Mouse (Mus musculus) embryonic facial prominence, embryonic 14.5 days (tissue): ENCODE results near the gene Mrpl42. TPM values are rescaled to one million over a fixed set of nuclear protein-coding genes. Genes with fewer than 3 reads are reported as not detected.
"Not testable (repeated sequence)": the region's sequence is repeated elsewhere in the genome, so short reads cannot be mapped to it uniquely, and the experiment has no call there.

Source experiments
- ATAC-seq: fragments of 200-750 bp; cut with Nextera tagmentation; 2 replicates; pipeline ENCODE4 v1.8.0; 2017; ENCODE audit warnings: low read depth, moderate number of reproducible peaks, moderate TSS enrichment
- DNase-seq: peaks from one replicate; pipeline ENCODE4 v3.0.0-alpha.2; 2015; ENCODE audit warnings: low spot score
- H3K27ac ChIP-seq: fragments of 300-500 bp; sonication (generic); replicated peaks from 2 replicates; pipeline ENCODE4 v1.5.1; 2014; ENCODE audit warnings: low read depth, mild to moderate bottlenecking, low read length, moderate library complexity
- H3K27me3 ChIP-seq: fragments of 300-500 bp; sonication (generic); replicated peaks from 2 replicates; pipeline ENCODE4 v1.6.1; 2014; ENCODE audit warnings: low read length; ENCODE audit not compliant: control insufficient read depth, insufficient read depth
- H3K36me3 ChIP-seq: fragments of 300-500 bp; sonication (generic); 2 replicates; pipeline ENCODE4 v1.6.1; 2014; ENCODE audit warnings: low read length, mixed read lengths; ENCODE audit not compliant: control insufficient read depth, insufficient read depth
- H3K4me1 ChIP-seq: fragments of 300-500 bp; sonication (generic); 2 replicates; pipeline ENCODE4 v1.6.1; 2014; ENCODE audit warnings: antibody characterized with exemption, low read length; ENCODE audit not compliant: control insufficient read depth, insufficient read depth
- H3K4me2 ChIP-seq: fragments of 300-500 bp; sonication (generic); 2 replicates; pipeline ENCODE4 v1.6.1; 2014; ENCODE audit warnings: low read depth, mild to moderate bottlenecking, low read length, moderate library complexity, mixed read lengths
- H3K4me3 ChIP-seq: fragments of 300-500 bp; sonication (generic); 2 replicates; pipeline ENCODE4 v1.5.1; 2014; ENCODE audit warnings: low read depth, mild to moderate bottlenecking, low read length
- H3K9ac ChIP-seq: fragments of 300-500 bp; sonication (generic); 2 replicates; pipeline ENCODE4 v1.6.1; 2014; ENCODE audit warnings: low read depth, mild to moderate bottlenecking, low read length, moderate library complexity, mixed read lengths
- H3K9me3 ChIP-seq: fragments of 300-500 bp; sonication (generic); 2 replicates; pipeline ENCODE4 v1.6.1; 2016; ENCODE audit warnings: low read length; ENCODE audit not compliant: control insufficient read depth
- WGBS: fragments of 180-500 bp; shearing (Covaris S2); extraction: QIAGEN DNeasy Blood & Tissue Kit; methylation state at CpG from one replicate; pipeline ENCODE4 v1.1.7; 2014; 5-methylcytosine and 5-hydroxymethylcytosine counted together
- polyA plus RNA-seq: library from polyadenylated mRNA; unstranded; fragments of >200 nt; fragmentation: Nextera tagmentation; extraction: Ambion mirVana; gene quantifications from 2 replicates; pipeline ENCODE4 v1.2.1, GENCODE M21; 2014

Gene Mrpl42
- polyA plus RNA-seq = 301 and 321 TPM in 2 replicates

- ATAC-seq = peak; percentile 97
- Histone ChIP-seq H3K27me3 (no peaks in the 10 kb centered on the region), H3K36me3 (peaks cover 16% of the 10 kb centered on the region), H3K27ac (peak within 1 kb of the TSS; percentile 78), H3K4me3 (peak within 1 kb of the TSS; percentile 81), H3K9ac (peak within 1 kb of the TSS; percentile 82), H3K4me1 (no peaks in the 10 kb centered on the region), H3K4me2 (peak within 1 kb of the TSS; percentile 55), H3K9me3 (no peaks in the 10 kb centered on the region)
- DNase-seq = peak; percentile 96
- 1% methylated on average over 35 of the region's 35 CpGs for WGBS
Observed at GRCm38 (mm10) chr10:95501463-95502081, at the start of gene Mrpl42. Gene Mrpl42 (minus strand): TSS chr10:95501940.

DNA sequence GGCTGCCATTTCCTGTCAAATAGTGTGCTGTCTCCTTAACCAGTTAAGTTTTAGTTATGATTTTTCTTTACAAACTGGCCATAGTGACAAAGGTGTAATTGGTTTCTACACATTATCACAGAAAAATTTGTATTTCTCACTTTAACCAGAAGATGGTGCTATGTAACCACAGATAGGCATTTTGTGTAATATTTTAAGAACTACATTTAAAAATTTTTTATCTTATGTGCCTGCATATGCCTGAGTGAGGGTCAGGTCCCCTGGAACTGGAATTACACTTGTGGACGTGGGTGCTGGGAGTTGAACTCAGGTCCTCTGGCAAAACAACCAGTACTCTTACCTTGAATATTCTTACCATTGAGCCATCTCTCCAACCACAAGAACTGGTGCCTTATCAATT, 48.8 kb upstream of the Mrpl42 start:
- H3K36me3 ChIP-seq = peaks cover 53% of the 10 kb centered on the region
- H3K4me2 ChIP-seq = no peak overlapping the region
- H3K4me3 ChIP-seq = no peak overlapping the region
- 53% methylated on average over 1 of the region's 1 CpGs for WGBS
- H3K27me3 ChIP-seq = no peaks in the 10 kb centered on the region
- H3K9me3 ChIP-seq = no peaks in the 10 kb centered on the region
- H3K27ac ChIP-seq = no peak overlapping the region
- no peak overlapping the region for H3K9ac ChIP-seq
- no peaks in the 10 kb centered on the region for H3K4me1 ChIP-seq
- no peak for ATAC-seq
- no peak for DNase-seq

DNA sequence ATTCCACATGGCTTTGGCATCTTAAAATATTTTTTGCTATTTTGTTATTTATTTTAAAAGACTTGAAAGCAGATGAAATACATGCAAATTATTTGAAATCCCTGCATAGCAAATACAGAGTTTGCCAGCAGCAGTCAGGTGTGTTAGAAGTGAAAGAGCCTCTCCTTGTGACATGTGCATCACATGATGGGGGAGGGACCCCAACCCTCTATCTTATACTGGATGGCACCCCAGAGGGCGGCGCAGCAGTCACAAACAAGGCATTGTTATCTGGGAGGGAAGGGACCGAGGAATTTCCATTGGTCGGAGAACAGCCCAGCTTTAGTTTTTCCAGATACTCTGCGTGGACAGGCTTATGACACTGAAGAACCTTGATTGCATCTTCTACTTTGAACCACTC, 47.3 kb upstream of the Mrpl42 start:
- ATAC-seq, H3K27ac ChIP-seq: not testable (repeated sequence)

DNA sequence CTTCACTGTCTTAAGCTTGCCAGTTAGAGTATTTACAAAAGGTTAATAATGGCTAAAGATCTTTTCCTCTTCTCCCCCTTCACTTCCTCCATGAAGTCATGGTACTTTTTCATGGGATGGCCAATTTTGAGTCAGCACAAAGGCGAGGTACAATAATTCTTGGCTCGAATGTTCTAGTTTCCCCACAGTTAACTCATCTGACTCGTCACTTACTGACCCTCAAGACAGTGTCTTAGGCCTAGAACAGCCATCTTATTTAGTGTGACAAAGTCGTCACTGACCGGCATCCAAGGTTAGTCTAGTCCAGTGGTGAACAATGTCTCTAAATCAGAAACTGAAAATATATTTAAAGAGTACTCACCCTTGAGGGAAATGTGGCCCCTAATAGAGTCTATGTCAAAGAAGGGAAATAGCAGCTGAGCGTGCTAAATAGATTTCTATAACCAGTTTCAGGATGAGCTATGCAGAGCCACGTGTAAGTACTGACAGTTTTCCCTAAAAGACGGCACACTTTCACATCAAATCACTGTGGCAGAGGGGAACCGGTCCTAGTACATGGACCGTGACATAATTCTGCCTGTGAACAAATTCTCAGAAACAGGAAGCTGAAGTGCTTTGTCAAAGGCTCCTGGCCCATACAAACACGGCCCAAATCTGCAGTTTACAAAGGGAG, 46.5 kb upstream of the Mrpl42 start:
- no peak for ATAC-seq
- Histone ChIP-seq H3K27ac (no peak overlapping the region), H3K36me3 (peaks cover 68% of the 10 kb centered on the region), H3K9me3 (no peaks in the 10 kb centered on the region), H3K4me1 (peaks cover 10% of the 10 kb centered on the region; the same call in 1 of the 2 replicates), H3K4me2 (no peak overlapping the region), H3K9ac (no peak overlapping the region), H3K27me3 (no peaks in the 10 kb centered on the region), H3K4me3 (no peak overlapping the region)
- 79% methylated on average over 11 of the region's 11 CpGs for WGBS
- DNase-seq = no peak

More for the DNA sequence above, 47.3 kb upstream of the Mrpl42 start:
- H3K4me3 ChIP-seq, H3K27me3 ChIP-seq, DNase-seq, H3K9me3 ChIP-seq, H3K9ac ChIP-seq, H3K4me2 ChIP-seq, H3K4me1 ChIP-seq: not testable (repeated sequence)
- WGBS = 60% methylated on average over 5 of the region's 5 CpGs
- peaks cover 66% of the 10 kb centered on the region for H3K36me3 ChIP-seq

DNA sequence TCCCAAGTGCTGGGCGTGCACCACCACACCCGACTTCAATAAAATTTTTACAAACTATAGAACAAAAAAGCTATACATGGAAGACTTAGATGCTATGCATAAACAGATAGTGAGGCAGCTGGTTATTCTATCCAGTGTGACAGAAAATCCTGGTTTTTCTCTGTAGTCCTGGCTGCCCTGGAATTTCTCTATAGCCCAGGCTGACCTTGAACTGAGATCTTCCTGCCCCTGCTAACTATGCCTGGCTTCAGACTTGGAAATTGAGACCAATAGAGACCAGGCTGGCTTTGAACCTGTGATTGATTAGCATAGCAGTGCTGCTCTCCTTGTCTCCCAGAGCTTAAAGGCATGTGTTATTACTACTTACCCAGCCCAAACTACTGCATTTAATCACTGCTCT, 44.4 kb upstream of the Mrpl42 start:
- ATAC-seq (no peak), DNase-seq (no peak)
- no peak overlapping the region for H3K9ac ChIP-seq
- peaks cover 10% of the 10 kb centered on the region; the same call in 1 of the 2 replicates for H3K4me1 ChIP-seq
- peaks cover 67% of the 10 kb centered on the region for H3K36me3 ChIP-seq
- WGBS = 98% methylated on average over 2 of the region's 2 CpGs
- H3K9me3 ChIP-seq = no peaks in the 10 kb centered on the region
- H3K27ac ChIP-seq = peak overlapping the region; percentile 39; the same call in 1 of the 2 replicates
- no peaks in the 10 kb centered on the region for H3K27me3 ChIP-seq
- no peak overlapping the region for H3K4me2 ChIP-seq
- no peak overlapping the region for H3K4me3 ChIP-seq

GRCm38 (mm10) chr10:95545051-95545450, 43.3 kb upstream of the Mrpl42 start:
- Histone ChIP-seq H3K36me3 (peaks cover 57% of the 10 kb centered on the region), H3K27ac (peak overlapping the region; percentile 44; the same call in 1 of the 2 replicates), H3K9ac (no peak overlapping the region), H3K27me3 (no peaks in the 10 kb centered on the region), H3K4me2 (no peak overlapping the region), H3K9me3 (no peaks in the 10 kb centered on the region), H3K4me1 (peaks cover 10% of the 10 kb centered on the region; the same call in 1 of the 2 replicates), H3K4me3 (no peak overlapping the region)
- ATAC-seq (peak; percentile 45; the same call in 1 of the 2 replicates), DNase-seq (peak; percentile 67)
- WGBS = 63% methylated on average over 4 of the region's 4 CpGs

- Histone ChIP-seq H3K9ac (no peak overlapping the region), H3K9me3 (no peaks in the 10 kb centered on the region), H3K4me3 (no peak overlapping the region), H3K4me2 (no peak overlapping the region), H3K27ac (peak overlapping the region; percentile 44), H3K4me1 (peaks cover 10% of the 10 kb centered on the region; the same call in 1 of the 2 replicates), H3K36me3 (peaks cover 53% of the 10 kb centered on the region), H3K27me3 (no peaks in the 10 kb centered on the region)
- WGBS = 74% methylated on average over 2 of the region's 2 CpGs
- no peak for DNase-seq
- ATAC-seq = no peak
Observed at GRCm38 (mm10) chr10:95544651-95545050, 42.9 kb upstream of the Mrpl42 start.

- Histone ChIP-seq H3K9ac (no peak overlapping the region), H3K9me3 (no peaks in the 10 kb centered on the region), H3K4me2 (no peak overlapping the region), H3K4me3 (no peak overlapping the region), H3K27ac (no peak overlapping the region), H3K27me3 (no peaks in the 10 kb centered on the region), H3K4me1 (peaks cover 10% of the 10 kb centered on the region; the same call in 1 of the 2 replicates), H3K36me3 (peaks cover 47% of the 10 kb centered on the region)
- ATAC-seq = no peak
- no peak for DNase-seq
Observed at GRCm38 (mm10) chr10:95544004-95544403, 42.3 kb upstream of the Mrpl42 start.
